Mouse (Mus musculus) heart, embryonic 13.5 days (tissue): ENCODE results near the gene Pde6d. TPM values are rescaled to one million over a fixed set of nuclear protein-coding genes. Genes with fewer than 3 reads are reported as not detected.

Experiments
- ATAC-seq: fragments of 200-750 bp; cut with Nextera tagmentation; 2 replicates; pipeline ENCODE4 v1.8.0; 2017; ENCODE audit warnings: moderate TSS enrichment; ENCODE audit not compliant: insufficient number of reproducible peaks, low FRiP score, low TSS enrichment; ENCODE audit errors: extremely low read depth
- H3K27ac ChIP-seq: fragments of 300-500 bp; sonication (generic); replicated peaks from 2 replicates; pipeline ENCODE4 v1.5.1; 2015; ENCODE audit warnings: moderate library complexity, mild to moderate bottlenecking, inconsistent platforms
- H3K27me3 ChIP-seq: fragments of 300-500 bp; sonication (generic); replicated peaks from 2 replicates; pipeline ENCODE4 v1.6.1; 2015; ENCODE audit warnings: mild to moderate bottlenecking, inconsistent platforms
- H3K36me3 ChIP-seq: fragments of 300-500 bp; sonication (generic); 2 replicates; pipeline ENCODE4 v1.6.1; 2015; ENCODE audit warnings: mild to moderate bottlenecking, inconsistent platforms
- H3K4me1 ChIP-seq: fragments of 300-500 bp; sonication (generic); 2 replicates; pipeline ENCODE4 v1.6.1; 2015; ENCODE audit warnings: inconsistent platforms
- H3K4me2 ChIP-seq: fragments of 300-500 bp; sonication (generic); 2 replicates; pipeline ENCODE4 v1.6.1; 2015; ENCODE audit warnings: inconsistent platforms, mild to moderate bottlenecking, moderate library complexity
- H3K4me3 ChIP-seq: fragments of 300-500 bp; sonication (generic); 2 replicates; pipeline ENCODE4 v1.5.1; 2015; ENCODE audit warnings: moderate library complexity, mild to moderate bottlenecking, inconsistent platforms
- H3K9ac ChIP-seq: fragments of 300-500 bp; sonication (generic); 2 replicates; pipeline ENCODE4 v1.6.1; 2015; ENCODE audit warnings: inconsistent platforms, mild to moderate bottlenecking, moderate library complexity
- H3K9me3 ChIP-seq: fragments of 300-500 bp; sonication (generic); 2 replicates; pipeline ENCODE4 v1.6.1; 2016; ENCODE audit warnings: inconsistent platforms
- WGBS: fragments of 180-500 bp; shearing (Covaris S2); methylation state at CpG from one replicate; pipeline ENCODE4 v1.1.7; 2015; ENCODE audit warnings: mixed read lengths; 5-methylcytosine and 5-hydroxymethylcytosine counted together
- polyA plus RNA-seq: library from polyadenylated mRNA; unstranded; fragments of >200 nt; fragmentation: Nextera tagmentation; extraction: Ambion mirVana; gene quantifications from 2 replicates; pipeline ENCODE4 v1.2.1, GENCODE M21; 2015

Gene Pde6d
- polyA plus RNA-seq, result 60.4 and 66.9 TPM in 2 replicates

- Histone ChIP-seq H3K9ac (peak within 1 kb of the TSS; percentile 95), H3K4me3 (peak within 1 kb of the TSS; percentile 95), H3K27ac (peak within 1 kb of the TSS; percentile 63), H3K36me3 (peaks cover 5% of the 10 kb centered on the region; the same call in 1 of the 2 replicates), H3K27me3 (no peaks in the 10 kb centered on the region), H3K4me1 (peaks cover 28% of the 10 kb centered on the region), H3K4me2 (peak within 1 kb of the TSS; percentile 82), H3K9me3 (no peaks in the 10 kb centered on the region)
- WGBS, result 0% methylated on average over 26 of the region's 26 CpGs
- peak; percentile 90 for ATAC-seq
Observed at GRCm38 (mm10) chr1:86582451-86583096, at the start of gene Pde6d, which contains the start of gene Cops7b. TSS of gene Pde6d (minus strand) at chr1:86582629. TSS of gene Cops7b (plus strand) at chr1:86582904.

GRCm38 (mm10) chr1:86630527-86630926 is 48.1 kb upstream of the Pde6d start:
- no peak for ATAC-seq
- no peak overlapping the region for H3K27ac ChIP-seq
- 59% methylated on average over 4 of the region's 4 CpGs for WGBS

GRCm38 (mm10) chr1:86629936-86630335 is 47.5 kb upstream of the Pde6d start:
- Histone ChIP-seq H3K36me3 (no peaks in the 10 kb centered on the region), H3K4me3 (no peak overlapping the region), H3K4me1 (no peaks in the 10 kb centered on the region), H3K9ac (no peak overlapping the region), H3K27me3 (no peaks in the 10 kb centered on the region), H3K4me2 (no peak overlapping the region), H3K9me3 (no peaks in the 10 kb centered on the region), H3K27ac (no peak overlapping the region)
- 46% methylated on average over 4 of the region's 4 CpGs for WGBS
- no peak for ATAC-seq

More at GRCm38 (mm10) chr1:86630527-86630926, 48.1 kb upstream of the Pde6d start:
- Histone ChIP-seq H3K4me2 (no peak overlapping the region), H3K27me3 (no peaks in the 10 kb centered on the region), H3K9ac (no peak overlapping the region), H3K9me3 (no peaks in the 10 kb centered on the region), H3K36me3 (no peaks in the 10 kb centered on the region), H3K4me3 (no peak overlapping the region), H3K4me1 (no peaks in the 10 kb centered on the region)

- ATAC-seq, result no peak
- 59% methylated on average over 3 of the region's 3 CpGs for whole genome bisulfite sequencing
Observed at GRCm38 (mm10) chr1:86628270-86628669, 45.8 kb upstream of the Pde6d start.

GRCm38 (mm10) chr1:86623001-86624000 is 40.9 kb upstream of the Pde6d start:
- H3K9me3 ChIP-seq, result no peaks in the 10 kb centered on the region
- H3K36me3 ChIP-seq, result no peaks in the 10 kb centered on the region
- H3K9ac ChIP-seq, result no peak overlapping the region
- H3K27me3 ChIP-seq, result no peaks in the 10 kb centered on the region
- H3K4me1 ChIP-seq, result peaks cover 7% of the 10 kb centered on the region; the same call in 1 of the 2 replicates
- no peak overlapping the region for H3K27ac ChIP-seq
- 45% methylated on average over 16 of the region's 16 CpGs for WGBS
- H3K4me2 ChIP-seq, result peak overlapping the region; percentile 18; the same call in 1 of the 2 replicates
- no peak overlapping the region for H3K4me3 ChIP-seq
- no peak for ATAC-seq

More at GRCm38 (mm10) chr1:86628270-86628669, 45.8 kb upstream of the Pde6d start:
- H3K4me1 ChIP-seq, result peaks cover 4% of the 10 kb centered on the region; the same call in 1 of the 2 replicates
- H3K27ac ChIP-seq, result no peak overlapping the region
- no peaks in the 10 kb centered on the region for H3K36me3 ChIP-seq
- H3K4me2 ChIP-seq, result no peak overlapping the region
- no peaks in the 10 kb centered on the region for H3K27me3 ChIP-seq
- no peaks in the 10 kb centered on the region for H3K9me3 ChIP-seq
- H3K4me3 ChIP-seq, result no peak overlapping the region
- no peak overlapping the region for H3K9ac ChIP-seq

- no peaks in the 10 kb centered on the region for H3K36me3 ChIP-seq
- WGBS, result 85% methylated on average over 2 of the region's 2 CpGs
- H3K4me1 ChIP-seq, result peaks cover 7% of the 10 kb centered on the region; the same call in 1 of the 2 replicates
- ATAC-seq, result no peak
- H3K4me2 ChIP-seq, result no peak overlapping the region
- no peak overlapping the region for H3K4me3 ChIP-seq
- no peak overlapping the region for H3K27ac ChIP-seq
- H3K9me3 ChIP-seq, result no peaks in the 10 kb centered on the region
- no peaks in the 10 kb centered on the region for H3K27me3 ChIP-seq
- no peak overlapping the region for H3K9ac ChIP-seq
Observed at GRCm38 (mm10) chr1:86622296-86622695, 39.9 kb upstream of the Pde6d start.

GRCm38 (mm10) chr1:86618454-86619125 is 36.2 kb upstream of the Pde6d start:
- Histone ChIP-seq H3K4me3 (no peak overlapping the region), H3K36me3 (no peaks in the 10 kb centered on the region), H3K9ac (no peak overlapping the region), H3K9me3 (no peaks in the 10 kb centered on the region), H3K4me1 (peaks cover 7% of the 10 kb centered on the region; the same call in 1 of the 2 replicates), H3K4me2 (no peak overlapping the region), H3K27ac (no peak overlapping the region), H3K27me3 (no peaks in the 10 kb centered on the region)
- WGBS, result 51% methylated on average over 10 of the region's 10 CpGs
- no peak for ATAC-seq

- Histone ChIP-seq H3K9ac (no peak overlapping the region), H3K4me3 (no peak overlapping the region), H3K4me2 (no peak overlapping the region), H3K27me3 (no peaks in the 10 kb centered on the region), H3K36me3 (peaks cover 14% of the 10 kb centered on the region), H3K9me3 (no peaks in the 10 kb centered on the region), H3K4me1 (no peaks in the 10 kb centered on the region), H3K27ac (no peak overlapping the region)
- no peak for ATAC-seq
Observed at GRCm38 (mm10) chr1:86614269-86614668, 31.8 kb upstream of the Pde6d start.

GRCm38 (mm10) chr1:86612081-86612480 is 29.7 kb upstream of the Pde6d start:
- Histone ChIP-seq H3K4me3 (no peak overlapping the region), H3K27ac (no peak overlapping the region), H3K36me3 (peaks cover 36% of the 10 kb centered on the region), H3K9ac (no peak overlapping the region), H3K9me3 (no peaks in the 10 kb centered on the region), H3K4me1 (no peaks in the 10 kb centered on the region), H3K4me2 (no peak overlapping the region), H3K27me3 (no peaks in the 10 kb centered on the region)
- no peak for ATAC-seq
- WGBS, result 57% methylated on average over 1 of the region's 1 CpGs

- Histone ChIP-seq H3K9me3 (no peaks in the 10 kb centered on the region), H3K27me3 (no peaks in the 10 kb centered on the region), H3K9ac (no peak overlapping the region), H3K4me1 (no peaks in the 10 kb centered on the region), H3K36me3 (peaks cover 46% of the 10 kb centered on the region), H3K27ac (no peak overlapping the region), H3K4me2 (no peak overlapping the region), H3K4me3 (no peak overlapping the region)
- 46% methylated on average over 1 of the region's 1 CpGs for WGBS
- no peak for ATAC-seq
Observed at GRCm38 (mm10) chr1:86610954-86611353, 28.5 kb upstream of the Pde6d start.

GRCm38 (mm10) chr1:86600117-86600516 is 17.7 kb upstream of the Pde6d start:
- WGBS, result 80% methylated on average over 2 of the region's 2 CpGs
- H3K9ac ChIP-seq, result no peak overlapping the region
- no peak for ATAC-seq
- no peaks in the 10 kb centered on the region for H3K27me3 ChIP-seq
- no peaks in the 10 kb centered on the region for H3K4me1 ChIP-seq
- no peaks in the 10 kb centered on the region for H3K9me3 ChIP-seq
- no peak overlapping the region for H3K4me3 ChIP-seq
- no peak overlapping the region for H3K27ac ChIP-seq
- no peak overlapping the region for H3K4me2 ChIP-seq
- peaks cover 96% of the 10 kb centered on the region for H3K36me3 ChIP-seq
